Mouse (Mus musculus): ENCODE measurements around the gene Sap25.

GRCm38 (mm10) chr5:137691881-137692280 lies 50.7 kb downstream of the Sap25 start:
- TF ChIP-seq CTCF (IDR thresholded peaks at IDR 0.05; ENCODE audit: low read depth, low read length) (no peak), POLR2A (IDR thresholded peaks at IDR 0.05; ENCODE audit: borderline replicate concordance, low read depth, low read length) (no peak)

All from bone marrow macrophage, adult 2 months (primary cell).